Mouse (Mus musculus) neural tube, embryonic 12.5 days (tissue): ENCODE measurements around the gene Lancl2. TPM values are rescaled to one million over a fixed set of nuclear protein-coding genes. Genes with fewer than 3 reads are reported as not detected.

Source experiments
- ATAC-seq: fragments of 200-750 bp; cut with Nextera tagmentation; 2 replicates; pipeline ENCODE4 v1.8.0; 2017; ENCODE audit warnings: low read depth, mild to moderate bottlenecking, moderate TSS enrichment, moderate library complexity; ENCODE audit not compliant: low FRiP score
- H3K27ac ChIP-seq: fragments of 300-500 bp; sonication (generic); 2 replicates; pipeline ENCODE4 v1.5.1; 2016
- H3K27me3 ChIP-seq: fragments of 300-500 bp; sonication (generic); replicated peaks from 2 replicates; pipeline ENCODE4 v1.6.1; 2016; ENCODE audit warnings: mild to moderate bottlenecking
- H3K36me3 ChIP-seq: fragments of 300-500 bp; sonication (generic); 2 replicates; pipeline ENCODE4 v1.6.1; 2016; ENCODE audit warnings: mild to moderate bottlenecking
- H3K4me1 ChIP-seq: fragments of 300-500 bp; sonication (generic); 2 replicates; pipeline ENCODE4 v1.6.1; 2016
- H3K4me2 ChIP-seq: fragments of 300-500 bp; sonication (generic); replicated peaks from 2 replicates; pipeline ENCODE4 v1.6.1; 2016; ENCODE audit warnings: mild to moderate bottlenecking
- H3K4me3 ChIP-seq: fragments of 300-500 bp; sonication (generic); 2 replicates; pipeline ENCODE4 v1.5.1; 2016
- H3K9ac ChIP-seq: fragments of 300-500 bp; sonication (generic); 2 replicates; pipeline ENCODE4 v1.6.1; 2016; ENCODE audit warnings: mild to moderate bottlenecking
- H3K9me3 ChIP-seq: fragments of 300-500 bp; sonication (generic); 2 replicates; pipeline ENCODE4 v1.6.1; 2016; ENCODE audit warnings: mild to moderate bottlenecking
- WGBS: fragments of 180-500 bp; shearing (Covaris S2); methylation state at CpG from one replicate; pipeline ENCODE4 v1.1.7; 2016; 5-methylcytosine and 5-hydroxymethylcytosine counted together
- polyA plus RNA-seq: library from polyadenylated mRNA; unstranded; fragments of >200 nt; fragmentation: Nextera tagmentation; extraction: Ambion mirVana; gene quantifications from 2 replicates; pipeline ENCODE4 v1.2.1, GENCODE M21; 2016

The Lancl2 gene
- polyA plus RNA-seq = 49.3 and 55.9 TPM in 2 replicates

DNA sequence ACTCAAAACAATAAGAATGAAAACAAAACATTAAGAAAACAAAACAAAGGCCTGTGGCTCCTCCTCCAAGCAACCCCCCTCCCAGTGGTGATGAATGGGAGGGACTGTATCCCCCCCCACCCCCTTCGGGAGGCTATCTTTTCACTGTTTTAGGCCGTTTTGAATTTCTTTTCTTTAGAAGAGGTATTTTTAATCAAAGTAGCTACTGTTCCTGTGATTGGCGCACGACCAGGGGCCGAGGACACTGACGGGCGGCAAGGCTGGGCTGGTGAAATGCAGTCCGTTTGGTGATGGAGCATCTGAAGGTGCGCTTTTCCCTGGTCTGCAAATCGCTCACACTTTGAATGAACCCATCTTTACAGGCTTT, at the start of gene Lancl2:
Gene Lancl2 (plus strand): TSS at position 165 of the 367 bp plus-strand sequence.
- no peaks in the 10 kb centered on the region for H3K36me3 ChIP-seq
- H3K4me2 ChIP-seq = peak within 1 kb of the TSS; percentile 60
- peak within 1 kb of the TSS; percentile 67 for H3K4me3 ChIP-seq
- ATAC-seq = peak; percentile 48
- peaks cover 5% of the 10 kb centered on the region; the same call in 1 of the 2 replicates for H3K4me1 ChIP-seq
- H3K27me3 ChIP-seq = no peaks in the 10 kb centered on the region
- WGBS = 0% methylated on average over 10 of the region's 10 CpGs
- H3K9me3 ChIP-seq = no peaks in the 10 kb centered on the region
- peak within 1 kb of the TSS; percentile 97 for H3K27ac ChIP-seq
- H3K9ac ChIP-seq = peak within 1 kb of the TSS; percentile 88

DNA sequence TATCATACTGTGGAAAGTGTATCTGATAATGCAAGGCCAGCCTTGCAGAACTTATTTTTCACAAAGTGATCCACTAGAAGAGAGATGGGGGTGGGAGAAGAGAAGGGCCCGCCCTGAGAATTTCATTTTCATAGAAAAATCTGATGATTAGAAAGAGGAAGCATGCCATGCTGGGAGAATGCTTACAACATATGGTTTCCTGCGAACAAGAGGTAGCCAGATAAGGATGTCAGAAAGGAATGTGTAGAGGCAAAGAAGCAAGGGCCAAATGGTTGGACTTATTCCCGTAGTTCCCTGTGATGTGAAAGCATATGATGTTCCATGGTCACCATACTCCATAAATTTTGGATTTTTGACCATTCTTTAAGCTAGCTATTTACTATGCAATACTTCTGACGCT, 41.0 kb upstream of the Lancl2 start:
- WGBS = 83% methylated on average over 4 of the region's 4 CpGs
- no peaks in the 10 kb centered on the region for H3K4me1 ChIP-seq
- no peak overlapping the region for H3K4me3 ChIP-seq
- H3K9ac ChIP-seq = no peak overlapping the region
- H3K4me2 ChIP-seq = no peak overlapping the region
- ATAC-seq = no peak
- no peaks in the 10 kb centered on the region for H3K27me3 ChIP-seq
- no peaks in the 10 kb centered on the region for H3K9me3 ChIP-seq
- no peak overlapping the region for H3K27ac ChIP-seq
- no peaks in the 10 kb centered on the region for H3K36me3 ChIP-seq

DNA sequence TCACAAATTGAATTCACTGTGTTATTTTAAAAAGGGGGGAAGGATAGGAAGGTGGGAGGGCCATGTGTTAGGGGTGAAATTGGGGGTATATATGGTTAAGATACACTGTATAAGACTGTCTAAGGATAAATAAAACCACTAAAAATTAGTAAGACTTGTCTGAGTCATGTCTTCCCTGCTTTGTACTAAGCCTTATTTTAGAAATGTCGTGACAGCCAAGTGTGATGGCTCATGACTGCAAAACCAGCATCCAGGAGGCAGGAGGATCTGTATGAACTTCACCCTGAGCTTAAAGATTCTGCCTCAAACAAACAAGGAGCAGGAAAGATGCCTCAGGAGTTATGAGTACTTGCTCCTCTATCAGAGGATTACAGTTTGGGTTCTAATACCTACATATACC, 18.2 kb upstream of the Lancl2 start:
- Histone ChIP-seq H3K9me3 (peaks cover 4% of the 10 kb centered on the region; the same call in 1 of the 2 replicates), H3K27me3 (no peaks in the 10 kb centered on the region), H3K4me3 (no peak overlapping the region), H3K4me1 (no peaks in the 10 kb centered on the region), H3K27ac (no peak overlapping the region), H3K4me2 (no peak overlapping the region), H3K36me3 (peaks cover 4% of the 10 kb centered on the region; the same call in 1 of the 2 replicates), H3K9ac (no peak overlapping the region)
- WGBS = 86% methylated on average over 1 of the region's 1 CpGs
- no peak for ATAC-seq

DNA sequence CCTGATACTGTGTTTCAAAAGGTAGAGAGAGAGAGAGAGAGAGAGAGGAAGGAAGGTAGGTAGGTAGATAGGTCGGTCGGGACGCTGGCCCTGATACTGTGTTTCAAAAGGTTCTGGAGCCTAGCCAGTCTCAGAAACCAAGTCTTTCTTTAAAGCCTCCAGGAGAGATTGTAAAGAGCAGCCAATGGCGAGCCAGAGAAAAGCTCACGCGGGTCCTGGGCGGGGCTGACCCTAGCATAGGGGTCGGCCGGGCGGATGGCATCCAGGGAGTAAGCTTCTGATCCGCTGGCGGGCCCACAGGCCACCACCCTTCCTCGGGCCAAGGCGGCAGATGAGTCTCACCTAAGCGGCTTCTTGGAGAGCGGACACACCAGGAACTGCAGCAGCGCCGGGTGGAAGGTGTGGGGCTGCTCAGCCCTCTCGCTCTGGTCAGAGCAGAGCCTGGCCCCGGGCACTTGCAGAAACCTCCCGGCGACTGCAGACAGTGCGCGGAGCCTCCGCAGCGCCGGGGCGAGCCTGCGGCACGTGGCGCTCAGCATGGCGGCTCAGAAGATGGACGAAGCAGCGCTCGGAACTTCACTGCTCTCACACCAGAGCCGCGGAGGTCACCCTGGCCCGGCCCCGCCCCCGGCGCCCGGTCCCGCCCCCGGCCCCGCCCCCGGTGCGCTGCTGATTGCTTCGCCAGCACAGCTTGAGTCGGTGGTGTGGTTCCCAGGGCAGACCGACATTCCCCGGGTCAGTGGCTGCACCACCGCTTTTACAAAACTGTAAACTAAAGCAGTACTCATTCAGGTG, 10.7 kb upstream of the Lancl2 start, which contains the start of gene Pyurf:
Gene Pyurf (minus strand): TSS at position 612 of the 795 bp plus-strand sequence.
- no peaks in the 10 kb centered on the region for H3K9me3 ChIP-seq
- H3K9ac ChIP-seq = peak within 1 kb of the TSS; percentile 69
- WGBS = under 1% methylated on average over 52 of the region's 52 CpGs
- no peaks in the 10 kb centered on the region for H3K27me3 ChIP-seq
- no peaks in the 10 kb centered on the region for H3K36me3 ChIP-seq
- peak; percentile 98 for ATAC-seq
- peak within 1 kb of the TSS; percentile 70 for H3K27ac ChIP-seq
- peak within 1 kb of the TSS; percentile 72 for H3K4me3 ChIP-seq
- peak within 1 kb of the TSS; percentile 75 for H3K4me2 ChIP-seq
- no peaks in the 10 kb centered on the region for H3K4me1 ChIP-seq

GRCm38 (mm10) chr6:57693116-57693515, 9.2 kb upstream of the Lancl2 start:
- H3K4me1 ChIP-seq = no peaks in the 10 kb centered on the region
- no peak overlapping the region for H3K9ac ChIP-seq
- 84% methylated on average over 3 of the region's 3 CpGs for WGBS

GRCm38 (mm10) chr6:57701686-57702085, 654 bp upstream of the Lancl2 start:
- Histone ChIP-seq H3K4me1 (peaks cover 5% of the 10 kb centered on the region; the same call in 1 of the 2 replicates), H3K4me3 (0 out of 2 replicates have a peak overlapping the region, but pooled peaks have one; percentile 13), H3K9me3 (no peaks in the 10 kb centered on the region), H3K27ac (no peak overlapping the region), H3K27me3 (no peaks in the 10 kb centered on the region), H3K4me2 (peak overlapping the region; percentile 60), H3K9ac (peak overlapping the region; percentile 33; the same call in 1 of the 2 replicates), H3K36me3 (no peaks in the 10 kb centered on the region)
- ATAC-seq = no peak
- WGBS = 60% methylated on average over 4 of the region's 4 CpGs

More at GRCm38 (mm10) chr6:57693116-57693515, 9.2 kb upstream of the Lancl2 start:
- no peaks in the 10 kb centered on the region for H3K9me3 ChIP-seq
- no peaks in the 10 kb centered on the region for H3K27me3 ChIP-seq
- no peak for ATAC-seq
- no peaks in the 10 kb centered on the region for H3K36me3 ChIP-seq
- no peak overlapping the region for H3K4me3 ChIP-seq
- no peak overlapping the region for H3K4me2 ChIP-seq
- no peak overlapping the region for H3K27ac ChIP-seq

GRCm38 (mm10) chr6:57702743-57703499, 581 bp downstream of the Lancl2 start:
- ATAC-seq = peak; percentile 99
- no peaks in the 10 kb centered on the region for H3K9me3 ChIP-seq
- H3K36me3 ChIP-seq = no peaks in the 10 kb centered on the region
- peak overlapping the region; percentile 60 for H3K4me2 ChIP-seq
- peak overlapping the region; percentile 67 for H3K4me3 ChIP-seq
- peak overlapping the region; percentile 97 for H3K27ac ChIP-seq
- H3K9ac ChIP-seq = peak overlapping the region; percentile 88
- WGBS = under 1% methylated on average over 59 of the region's 59 CpGs
- H3K4me1 ChIP-seq = peaks cover 5% of the 10 kb centered on the region; the same call in 1 of the 2 replicates
- H3K27me3 ChIP-seq = no peaks in the 10 kb centered on the region

DNA sequence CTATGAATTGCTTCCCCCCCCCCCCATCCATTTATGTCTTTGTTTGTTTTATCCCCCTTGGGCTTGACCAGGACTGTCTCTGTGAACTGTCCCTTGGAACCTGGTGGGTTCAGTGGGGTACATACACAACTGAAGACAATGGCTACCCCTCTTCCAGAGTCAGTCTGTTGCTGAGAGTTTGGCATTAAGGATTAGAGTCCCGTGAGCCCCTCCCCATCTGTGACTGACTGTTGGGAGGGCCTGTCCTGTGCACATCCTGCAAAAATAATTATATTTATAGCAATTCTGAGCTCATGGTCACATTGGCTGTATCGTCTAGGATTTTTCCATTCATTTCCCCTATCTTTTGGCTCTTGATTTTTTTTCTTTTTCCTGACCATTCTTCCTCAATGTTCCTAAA, 1.4 kb downstream of the Lancl2 start:
- Histone ChIP-seq H3K4me2 (peak overlapping the region; percentile 60), H3K27ac (no peak overlapping the region), H3K4me1 (peaks cover 5% of the 10 kb centered on the region; the same call in 1 of the 2 replicates), H3K36me3 (no peaks in the 10 kb centered on the region), H3K27me3 (no peaks in the 10 kb centered on the region), H3K4me3 (peak overlapping the region; percentile 67), H3K9me3 (no peaks in the 10 kb centered on the region), H3K9ac (peak overlapping the region; percentile 88)
- peak; percentile 43 for ATAC-seq
- WGBS = 40% methylated on average over 2 of the region's 2 CpGs

- H3K4me2 ChIP-seq = no peak overlapping the region
- H3K27me3 ChIP-seq = no peaks in the 10 kb centered on the region
- no peak overlapping the region for H3K27ac ChIP-seq
- ATAC-seq = no peak
- H3K4me1 ChIP-seq = no peaks in the 10 kb centered on the region; the same call in 1 of the 2 replicates
- H3K4me3 ChIP-seq = no peak overlapping the region
- no peaks in the 10 kb centered on the region for H3K36me3 ChIP-seq
- no peak overlapping the region for H3K9ac ChIP-seq
- WGBS = 91% methylated on average over 1 of the region's 1 CpGs
- no peaks in the 10 kb centered on the region for H3K9me3 ChIP-seq
Measured at GRCm38 (mm10) chr6:57706721-57707120, 4.4 kb downstream of the Lancl2 start.

DNA sequence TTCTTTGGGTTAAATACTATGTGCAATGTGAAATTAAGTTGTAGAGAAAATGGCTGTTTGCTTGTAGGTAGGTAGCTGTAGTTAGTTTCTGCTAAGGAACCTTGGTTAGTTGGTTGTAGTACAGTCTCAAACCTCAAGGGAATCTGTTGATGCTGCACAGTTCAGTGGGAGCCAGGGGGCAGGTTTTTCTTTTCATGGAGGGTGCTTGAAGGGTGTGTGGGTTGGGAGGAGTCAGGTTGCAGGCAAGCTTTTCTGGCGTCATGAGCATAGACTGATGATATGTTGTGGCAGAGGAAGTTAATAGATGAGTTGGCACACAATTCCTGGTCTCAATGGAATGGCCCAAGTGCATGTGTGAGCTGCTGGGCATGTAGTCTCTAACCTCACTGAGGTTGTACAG, 9.4 kb downstream of the Lancl2 start:
- Histone ChIP-seq H3K36me3 (peaks cover 6% of the 10 kb centered on the region; the same call in 1 of the 2 replicates), H3K4me2 (no peak overlapping the region), H3K9ac (no peak overlapping the region), H3K27me3 (no peaks in the 10 kb centered on the region), H3K4me3 (no peak overlapping the region), H3K4me1 (no peaks in the 10 kb centered on the region), H3K27ac (no peak overlapping the region), H3K9me3 (no peaks in the 10 kb centered on the region)
- 42% methylated on average over 1 of the region's 1 CpGs for WGBS
- ATAC-seq = no peak

- WGBS = 92% methylated on average over 1 of the region's 1 CpGs
- no peak overlapping the region for H3K4me3 ChIP-seq
- H3K9ac ChIP-seq = no peak overlapping the region
- H3K4me1 ChIP-seq = no peaks in the 10 kb centered on the region
- no peak overlapping the region for H3K4me2 ChIP-seq
- H3K27ac ChIP-seq = no peak overlapping the region
- ATAC-seq = no peak
- peaks cover 3% of the 10 kb centered on the region for H3K36me3 ChIP-seq
- no peaks in the 10 kb centered on the region for H3K27me3 ChIP-seq
- no peaks in the 10 kb centered on the region for H3K9me3 ChIP-seq
Measured at GRCm38 (mm10) chr6:57721347-57721746, 19.0 kb downstream of the Lancl2 start.

DNA sequence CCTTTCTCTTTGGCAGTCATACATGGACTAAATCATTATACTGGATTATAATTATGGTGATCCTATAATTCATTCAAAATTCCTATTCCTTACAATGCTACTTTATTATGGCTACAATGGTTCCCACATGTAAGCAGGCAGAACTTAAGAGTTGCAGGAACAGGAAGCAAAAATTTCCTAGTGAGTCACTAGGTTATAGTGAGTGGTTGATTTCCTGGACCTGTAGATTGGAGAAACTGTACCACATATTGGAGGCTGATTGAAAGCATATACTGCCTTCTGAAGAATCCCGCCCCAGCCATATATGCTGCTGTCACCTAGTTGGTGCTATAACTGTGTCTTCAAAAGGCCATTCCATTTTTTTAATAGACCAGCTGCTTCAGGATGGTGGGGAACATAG, 40.4 kb downstream of the Lancl2 start:
- Histone ChIP-seq H3K9ac (no peak overlapping the region), H3K4me3 (no peak overlapping the region), H3K4me2 (no peak overlapping the region), H3K9me3 (no peaks in the 10 kb centered on the region), H3K4me1 (no peaks in the 10 kb centered on the region), H3K27ac (no peak overlapping the region), H3K36me3 (peaks cover 9% of the 10 kb centered on the region; the same call in 1 of the 2 replicates), H3K27me3 (no peaks in the 10 kb centered on the region)
- 98% methylated on average over 1 of the region's 1 CpGs for WGBS
- no peak for ATAC-seq
